Mouse (Mus musculus): ENCODE data around the gene Rnase4. TPM values are rescaled to one million over a fixed set of nuclear protein-coding genes. Genes with fewer than 3 reads are reported as not detected.

Gene Rnase4
- polyA plus RNA-seq, 1 experiment from 2014 or later, result 355 TPM

DNA sequence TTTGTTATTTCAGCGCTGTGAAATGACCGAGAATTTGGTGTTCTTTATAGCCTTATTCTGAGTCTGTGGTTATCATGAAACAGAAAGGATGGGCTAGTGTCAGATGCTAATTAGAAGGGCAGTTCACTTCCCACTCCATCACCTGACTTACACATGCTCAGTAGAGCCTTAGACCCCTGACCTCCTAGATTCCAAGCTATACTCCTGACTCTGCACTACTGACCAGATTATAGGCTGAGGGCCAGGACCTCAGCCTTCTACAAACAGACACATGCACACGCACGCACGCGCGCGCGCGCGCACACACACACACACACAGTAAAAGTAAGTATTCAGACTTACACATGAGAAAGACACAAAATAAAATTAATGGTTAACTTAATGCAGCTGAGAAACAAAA is 8.0 kb downstream of the Rnase4 start:
- no peak for ATAC-seq
- Histone ChIP-seq H3K36me3 (ENCODE audit: control insufficient read depth, insufficient read depth) (peaks cover 3% of the 10 kb centered on the region; the same call in 1 of the 2 replicates), H3K27ac (ENCODE audit: low read depth, low read length) (no peak overlapping the region), H3K4me3 (ENCODE audit: low read depth, low read length) (no peak overlapping the region), H3K9me3 (ENCODE audit: control insufficient read depth) (no peaks in the 10 kb centered on the region), H3K4me2 (replicated peaks; ENCODE audit: low read depth) (peak overlapping the region; percentile 54), H3K4me1 (replicated peaks; ENCODE audit: control insufficient read depth, insufficient read depth, low read length) (no peaks in the 10 kb centered on the region; the same call in 1 of the 2 replicates), H3K27me3 (replicated peaks; ENCODE audit: control insufficient read depth, insufficient read depth, low read length) (no peaks in the 10 kb centered on the region), H3K9ac (ENCODE audit: low read depth, low read length) (no peak overlapping the region)
- 85% methylated on average over 11 of the region's 11 CpGs for WGBS
- no peak for TF ChIP-seq CTCF (IDR thresholded peaks at IDR 0.05; ENCODE audit: low read depth)

DNA sequence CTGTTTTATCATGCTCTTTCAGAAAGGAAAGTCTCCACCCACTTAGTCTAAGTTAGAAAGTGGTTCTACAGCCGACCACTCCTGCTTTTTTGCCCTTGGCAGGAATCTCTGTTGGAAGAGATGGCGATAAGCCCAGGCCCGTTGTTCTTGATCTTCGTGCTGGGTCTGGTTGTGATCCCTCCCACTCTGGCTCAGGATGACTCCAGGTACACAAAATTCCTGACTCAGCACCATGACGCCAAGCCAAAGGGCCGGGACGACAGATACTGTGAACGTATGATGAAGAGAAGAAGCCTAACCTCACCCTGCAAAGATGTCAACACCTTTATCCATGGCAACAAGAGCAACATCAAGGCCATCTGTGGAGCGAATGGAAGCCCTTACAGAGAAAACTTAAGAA is 10.4 kb downstream of the Rnase4 start:
- no peak overlapping the region for H3K27ac ChIP-seq (ENCODE audit: low read depth, low read length)
- no peak overlapping the region for H3K9ac ChIP-seq (ENCODE audit: low read depth, low read length)
- H3K36me3 ChIP-seq (ENCODE audit: control insufficient read depth, insufficient read depth), result peaks cover 14% of the 10 kb centered on the region
- H3K4me2 ChIP-seq (replicated peaks; ENCODE audit: low read depth), result no peak overlapping the region
- H3K27me3 ChIP-seq (replicated peaks; ENCODE audit: control insufficient read depth, insufficient read depth, low read length), result no peaks in the 10 kb centered on the region
- no peaks in the 10 kb centered on the region for H3K4me1 ChIP-seq (replicated peaks; ENCODE audit: control insufficient read depth, insufficient read depth, low read length)
- WGBS, result 48% methylated on average over 9 of the region's 9 CpGs
- H3K9me3 ChIP-seq (ENCODE audit: control insufficient read depth), result no peaks in the 10 kb centered on the region
- H3K4me3 ChIP-seq (ENCODE audit: low read depth, low read length), result no peak overlapping the region
- no peak for ATAC-seq
- TF ChIP-seq CTCF (IDR thresholded peaks at IDR 0.05; ENCODE audit: low read depth), result no peak

DNA sequence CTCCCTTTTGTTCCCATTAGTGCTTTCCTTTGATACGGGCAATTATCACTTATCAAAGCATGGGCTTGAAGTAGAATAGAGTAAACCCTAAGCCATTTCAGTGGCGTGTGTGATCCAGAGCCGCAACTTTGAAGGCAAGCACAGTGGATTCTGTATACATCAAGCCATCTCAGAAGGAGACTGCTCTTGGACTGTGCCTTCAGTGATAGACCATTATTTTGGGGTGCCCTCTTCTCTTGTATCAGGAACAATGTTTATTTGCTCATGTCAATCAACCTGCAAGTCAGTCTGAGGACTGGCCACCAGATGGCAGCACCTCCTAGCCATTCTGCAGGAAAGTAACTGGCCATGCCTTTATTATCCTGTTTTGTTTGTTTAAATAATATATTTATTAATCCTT is 12.3 kb downstream of the Rnase4 start:
- Histone ChIP-seq H3K4me1 (replicated peaks; ENCODE audit: control insufficient read depth, insufficient read depth, low read length) (no peaks in the 10 kb centered on the region), H3K27me3 (replicated peaks; ENCODE audit: control insufficient read depth, insufficient read depth, low read length) (no peaks in the 10 kb centered on the region), H3K27ac (ENCODE audit: low read depth, low read length) (no peak overlapping the region), H3K4me2 (replicated peaks; ENCODE audit: low read depth) (no peak overlapping the region), H3K9ac (ENCODE audit: low read depth, low read length) (no peak overlapping the region), H3K9me3 (ENCODE audit: control insufficient read depth) (no peaks in the 10 kb centered on the region), H3K36me3 (ENCODE audit: control insufficient read depth, insufficient read depth) (peaks cover 14% of the 10 kb centered on the region), H3K4me3 (ENCODE audit: low read depth, low read length) (no peak overlapping the region)
- no peak for ATAC-seq
- TF ChIP-seq CTCF (IDR thresholded peaks at IDR 0.05; ENCODE audit: low read depth), result peak; percentile 83
- 61% methylated on average over 3 of the region's 3 CpGs for WGBS

DNA sequence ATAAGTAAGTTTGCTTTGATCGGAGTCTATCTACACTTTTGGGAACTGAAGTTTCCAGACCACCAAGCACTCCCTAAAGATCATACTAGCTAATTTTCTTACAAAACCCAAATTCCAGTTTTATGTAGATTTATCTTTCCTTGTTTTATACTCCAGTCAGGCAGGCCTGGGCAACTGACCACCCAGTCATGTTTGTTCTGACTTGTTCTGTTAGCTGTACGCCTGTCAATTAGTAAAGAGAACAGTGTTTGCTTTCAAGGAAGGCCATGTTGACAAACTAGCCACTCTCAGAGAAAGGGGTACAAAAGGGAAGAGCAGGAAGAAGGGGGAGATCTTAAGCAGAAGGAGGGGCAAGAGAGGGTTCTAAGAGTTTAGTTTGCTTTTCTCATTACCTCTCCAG is 13.5 kb downstream of the Rnase4 start:
- Histone ChIP-seq H3K4me1 (replicated peaks; ENCODE audit: control insufficient read depth, insufficient read depth, low read length) (no peaks in the 10 kb centered on the region), H3K9ac (ENCODE audit: low read depth, low read length) (no peak overlapping the region), H3K4me3 (ENCODE audit: low read depth, low read length) (no peak overlapping the region), H3K36me3 (ENCODE audit: control insufficient read depth, insufficient read depth) (peaks cover 14% of the 10 kb centered on the region), H3K4me2 (replicated peaks; ENCODE audit: low read depth) (no peak overlapping the region), H3K27me3 (replicated peaks; ENCODE audit: control insufficient read depth, insufficient read depth, low read length) (no peaks in the 10 kb centered on the region), H3K27ac (ENCODE audit: low read depth, low read length) (no peak overlapping the region), H3K9me3 (ENCODE audit: control insufficient read depth) (no peaks in the 10 kb centered on the region)
- no peak for ATAC-seq
- no peak for TF ChIP-seq CTCF (IDR thresholded peaks at IDR 0.05; ENCODE audit: low read depth)
- WGBS, result 88% methylated on average over 2 of the region's 2 CpGs

GRCm38 (mm10) chr14:51106449-51106967 is 15.6 kb downstream of the Rnase4 start:
- no peak overlapping the region for H3K27ac ChIP-seq (ENCODE audit: low read depth, low read length)
- no peaks in the 10 kb centered on the region for H3K4me1 ChIP-seq (replicated peaks; ENCODE audit: control insufficient read depth, insufficient read depth, low read length)
- no peak overlapping the region for H3K9ac ChIP-seq (ENCODE audit: low read depth, low read length)
- H3K9me3 ChIP-seq (ENCODE audit: control insufficient read depth), result no peaks in the 10 kb centered on the region
- ATAC-seq, result peak; percentile 37; the same call in 1 of the 2 replicates
- no peak for TF ChIP-seq CTCF (IDR thresholded peaks at IDR 0.05; ENCODE audit: low read depth)
- no peak overlapping the region for H3K4me3 ChIP-seq (ENCODE audit: low read depth, low read length)
- no peaks in the 10 kb centered on the region for H3K27me3 ChIP-seq (replicated peaks; ENCODE audit: control insufficient read depth, insufficient read depth, low read length)
- no peak overlapping the region for H3K4me2 ChIP-seq (replicated peaks; ENCODE audit: low read depth)
- H3K36me3 ChIP-seq (ENCODE audit: control insufficient read depth, insufficient read depth), result peaks cover 13% of the 10 kb centered on the region

DNA sequence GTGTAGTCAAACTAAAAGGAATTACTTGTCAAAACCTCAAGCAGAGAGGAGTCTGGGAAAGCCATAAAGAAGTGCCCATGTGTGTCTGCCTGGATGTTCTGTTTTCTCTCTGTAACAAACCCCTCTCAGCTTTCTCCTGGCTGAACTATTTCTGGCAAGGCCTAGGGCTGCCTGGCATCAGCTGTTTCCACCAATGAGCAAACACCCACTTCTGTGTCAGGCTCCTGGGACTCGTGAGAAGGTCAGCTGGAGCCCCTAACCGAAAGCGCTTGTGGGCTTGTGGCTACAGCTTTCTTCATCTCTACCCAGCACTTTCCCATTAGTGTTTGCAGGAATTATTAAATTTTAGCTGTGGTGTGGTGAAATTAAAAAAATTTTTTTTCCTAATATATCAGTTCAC is 21.1 kb downstream of the Rnase4 start:
- H3K36me3 ChIP-seq (ENCODE audit: control insufficient read depth, insufficient read depth), result no peaks in the 10 kb centered on the region
- H3K9ac ChIP-seq (ENCODE audit: low read depth, low read length), result no peak overlapping the region
- no peak for TF ChIP-seq CTCF (IDR thresholded peaks at IDR 0.05; ENCODE audit: low read depth)
- no peak overlapping the region for H3K27ac ChIP-seq (ENCODE audit: low read depth, low read length)
- no peaks in the 10 kb centered on the region for H3K9me3 ChIP-seq (ENCODE audit: control insufficient read depth)
- no peaks in the 10 kb centered on the region for H3K27me3 ChIP-seq (replicated peaks; ENCODE audit: control insufficient read depth, insufficient read depth, low read length)
- H3K4me3 ChIP-seq (ENCODE audit: low read depth, low read length), result no peak overlapping the region
- H3K4me1 ChIP-seq (replicated peaks; ENCODE audit: control insufficient read depth, insufficient read depth, low read length), result no peaks in the 10 kb centered on the region
- 72% methylated on average over 3 of the region's 3 CpGs for WGBS
- ATAC-seq, result no peak
- H3K4me2 ChIP-seq (replicated peaks; ENCODE audit: low read depth), result no peak overlapping the region

- no peaks in the 10 kb centered on the region for H3K9me3 ChIP-seq (ENCODE audit: control insufficient read depth)
- no peak overlapping the region for H3K27ac ChIP-seq (ENCODE audit: low read depth, low read length)
- no peak overlapping the region for H3K4me2 ChIP-seq (replicated peaks; ENCODE audit: low read depth)
- no peak for ATAC-seq
- 52% methylated on average over 9 of the region's 9 CpGs for WGBS
- H3K27me3 ChIP-seq (replicated peaks; ENCODE audit: control insufficient read depth, insufficient read depth, low read length), result no peaks in the 10 kb centered on the region
- no peak overlapping the region for H3K4me3 ChIP-seq (ENCODE audit: low read depth, low read length)
- no peak for TF ChIP-seq CTCF (IDR thresholded peaks at IDR 0.05; ENCODE audit: low read depth)
- H3K9ac ChIP-seq (ENCODE audit: low read depth, low read length), result no peak overlapping the region
- H3K36me3 ChIP-seq (ENCODE audit: control insufficient read depth, insufficient read depth), result no peaks in the 10 kb centered on the region
- H3K4me1 ChIP-seq (replicated peaks; ENCODE audit: control insufficient read depth, insufficient read depth, low read length), result no peaks in the 10 kb centered on the region
Measured at GRCm38 (mm10) chr14:51113476-51113875, 22.6 kb downstream of the Rnase4 start.

All from intestine, postnatal 0 days (tissue).